Mouse (Mus musculus): ENCODE data around the gene Mnx1.

GRCm38 (mm10) chr5:29479198-29479593 lies 926 bp upstream of the Mnx1 start:
- TF ChIP-seq EP300 (optimal IDR thresholded peaks at IDR 0.05) (no peak), CTCF (IDR thresholded peaks at IDR 0.05; ENCODE audit: low read depth) (peak; percentile 72)
